Mouse (Mus musculus): Measurements from ENCODE around the gene Plpp1. TPM values are rescaled to one million over a fixed set of nuclear protein-coding genes. Genes with fewer than 3 reads are reported as not detected.

The Plpp1 gene
- polyA plus RNA-seq, 1 experiment from 2014 or later = 18.1 TPM

- DNase-seq (ENCODE audit: low spot score) = no peak
Observed at GRCm38 (mm10) chr13:112772861-112773260, 27.7 kb upstream of the Plpp1 start.

GRCm38 (mm10) chr13:112773991-112774675, 26.5 kb upstream of the Plpp1 start:
- DNase-seq (ENCODE audit: low spot score) = no peak

GRCm38 (mm10) chr13:112775856-112776255, 24.7 kb upstream of the Plpp1 start:
- no peak for DNase-seq (ENCODE audit: low spot score)

- no peak for DNase-seq (ENCODE audit: low spot score)
Observed at GRCm38 (mm10) chr13:112778407-112778806, 22.2 kb upstream of the Plpp1 start.

GRCm38 (mm10) chr13:112785305-112785704, 15.3 kb upstream of the Plpp1 start:
- no peak for DNase-seq (ENCODE audit: low spot score)

- DNase-seq (ENCODE audit: low spot score) = no peak
Observed at GRCm38 (mm10) chr13:112786142-112786541, 14.4 kb upstream of the Plpp1 start.

- no peak for DNase-seq (ENCODE audit: low spot score)
Observed at GRCm38 (mm10) chr13:112786942-112787533, 13.6 kb upstream of the Plpp1 start.

- DNase-seq (ENCODE audit: low spot score) = no peak
Observed at GRCm38 (mm10) chr13:112790774-112791173, 9.8 kb upstream of the Plpp1 start.

- no peak for DNase-seq (ENCODE audit: low spot score)
Observed at GRCm38 (mm10) chr13:112791906-112792305, 8.7 kb upstream of the Plpp1 start.

GRCm38 (mm10) chr13:112798243-112798952, 2.2 kb upstream of the Plpp1 start:
- DNase-seq (ENCODE audit: low spot score) = no peak

GRCm38 (mm10) chr13:112798953-112799305, 1.7 kb upstream of the Plpp1 start:
- DNase-seq (ENCODE audit: low spot score) = no peak

GRCm38 (mm10) chr13:112799721-112800241, 811 bp upstream of the Plpp1 start:
- DNase-seq (ENCODE audit: low spot score) = no peak

GRCm38 (mm10) chr13:112801381-112802004, 901 bp downstream of the Plpp1 start:
- DNase-seq (ENCODE audit: low spot score) = no peak

- no peak for DNase-seq (ENCODE audit: low spot score)
Observed at GRCm38 (mm10) chr13:112803106-112803505, 2.5 kb downstream of the Plpp1 start.

- DNase-seq (ENCODE audit: low spot score) = no peak
Observed at GRCm38 (mm10) chr13:112803661-112804060, 3.1 kb downstream of the Plpp1 start.

GRCm38 (mm10) chr13:112805529-112805928, 4.9 kb downstream of the Plpp1 start:
- DNase-seq (ENCODE audit: low spot score) = no peak

- no peak for DNase-seq (ENCODE audit: low spot score)
Observed at GRCm38 (mm10) chr13:112807936-112808667, 7.5 kb downstream of the Plpp1 start.

- DNase-seq (ENCODE audit: low spot score) = no peak
Observed at GRCm38 (mm10) chr13:112809504-112810247, 9.1 kb downstream of the Plpp1 start.

- DNase-seq (ENCODE audit: low spot score) = no peak
Observed at GRCm38 (mm10) chr13:112810248-112810645, 9.7 kb downstream of the Plpp1 start.

GRCm38 (mm10) chr13:112810751-112811150, 10.2 kb downstream of the Plpp1 start:
- no peak for DNase-seq (ENCODE audit: low spot score)

Measured in thymus, postnatal 0 days (tissue).